Mouse (Mus musculus) cerebellum, postnatal 10 days (tissue): Measurements from ENCODE around the gene Scn8a.

Source experiments
- DNase-seq, 2 experiments: peaks; one replicate each; pipeline ENCODE4 v3.0.0; 2021; ENCODE audit warnings: mixed read lengths in 2 of 2

Gene Scn8a

GRCm38 (mm10) chr15:100869558-100869957 lies at the start of gene Scn8a:
Scn8a (plus strand) TSS chr15:100869858.
- DNase-seq, result peak in 1 of 2 experiments; percentile 30

- DNase-seq, result no peak
Measured at GRCm38 (mm10) chr15:100821824-100822223, 47.8 kb upstream of the Scn8a start.

- DNase-seq, result peak in 1 of 2 experiments; percentile 24
Measured at GRCm38 (mm10) chr15:100822370-100822769, 47.3 kb upstream of the Scn8a start.

GRCm38 (mm10) chr15:100825249-100825856 lies 44.3 kb upstream of the Scn8a start:
- DNase-seq, result peak; percentile 48 to 49

- DNase-seq, result peak; percentile 65 to 69
Measured at GRCm38 (mm10) chr15:100826076-100826475, 43.6 kb upstream of the Scn8a start.

- no peak for DNase-seq
Measured at GRCm38 (mm10) chr15:100829775-100830174, 39.9 kb upstream of the Scn8a start.

- peak; percentile 32 to 53 for DNase-seq
Measured at GRCm38 (mm10) chr15:100830682-100831081, 39.0 kb upstream of the Scn8a start.

GRCm38 (mm10) chr15:100832144-100832543 lies 37.5 kb upstream of the Scn8a start:
- DNase-seq, result no peak

GRCm38 (mm10) chr15:100832784-100833183 lies 36.9 kb upstream of the Scn8a start:
- peak in 1 of 2 experiments; percentile 29 for DNase-seq

- no peak for DNase-seq
Measured at GRCm38 (mm10) chr15:100836729-100837128, 32.9 kb upstream of the Scn8a start.

GRCm38 (mm10) chr15:100838607-100839207 lies 31.0 kb upstream of the Scn8a start:
- peak; percentile 92 for DNase-seq

GRCm38 (mm10) chr15:100844336-100844735 lies 25.3 kb upstream of the Scn8a start:
- DNase-seq, result no peak

GRCm38 (mm10) chr15:100845049-100845879 lies 24.4 kb upstream of the Scn8a start:
- DNase-seq, result peak; percentile 62 to 69

GRCm38 (mm10) chr15:100847193-100847592 lies 22.5 kb upstream of the Scn8a start:
- DNase-seq, result no peak

- DNase-seq, result no peak
Measured at GRCm38 (mm10) chr15:100857586-100857985, 12.1 kb upstream of the Scn8a start.

GRCm38 (mm10) chr15:100860856-100861255 lies 8.8 kb upstream of the Scn8a start:
- no peak for DNase-seq

GRCm38 (mm10) chr15:100865556-100865955 lies 4.1 kb upstream of the Scn8a start:
- peak; percentile 57 to 66 for DNase-seq

- peak; percentile 92 for DNase-seq
Measured at GRCm38 (mm10) chr15:100870001-100870774, 530 bp downstream of the Scn8a start.

GRCm38 (mm10) chr15:100870775-100871106 lies 1.1 kb downstream of the Scn8a start:
- DNase-seq, result peak; percentile 93 to 94

GRCm38 (mm10) chr15:100871107-100872011 lies 1.7 kb downstream of the Scn8a start:
- peak; percentile 68 for DNase-seq

GRCm38 (mm10) chr15:100873155-100873554 lies 3.5 kb downstream of the Scn8a start:
- peak; percentile 66 to 71 for DNase-seq

- DNase-seq, result peak; percentile 41 to 43
Measured at GRCm38 (mm10) chr15:100879073-100879472, 9.4 kb downstream of the Scn8a start.
